Mouse (Mus musculus) lung, embryonic 16.5 days (tissue): ENCODE measurements around the gene Adcy9. TPM values are rescaled to one million over a fixed set of nuclear protein-coding genes. Genes with fewer than 3 reads are reported as not detected.

Experiments used
- ATAC-seq: fragments of 200-750 bp; cut with Nextera tagmentation; 2 replicates; pipeline ENCODE4 v1.8.0; 2017; ENCODE audit warnings: low read depth, mild to moderate bottlenecking, moderate library complexity
- H3K27ac ChIP-seq: fragments of 300-500 bp; sonication (generic); 2 replicates; pipeline ENCODE4 v1.5.1; 2014; ENCODE audit warnings: mild to moderate bottlenecking, control low read depth, low read length
- H3K27me3 ChIP-seq: fragments of 300-500 bp; sonication (generic); 2 replicates; pipeline ENCODE4 v1.6.1; 2014; ENCODE audit warnings: low read depth, low read length, mixed read lengths; ENCODE audit not compliant: control insufficient read depth, insufficient read depth
- H3K36me3 ChIP-seq: fragments of 300-500 bp; sonication (generic); 2 replicates; pipeline ENCODE4 v1.6.1; 2014; ENCODE audit warnings: low read length; ENCODE audit not compliant: control insufficient read depth, insufficient read depth
- H3K4me1 ChIP-seq: fragments of 300-500 bp; sonication (generic); replicated peaks from 2 replicates; pipeline ENCODE4 v1.6.1; 2014; ENCODE audit warnings: low read length, mixed read lengths; ENCODE audit not compliant: control insufficient read depth, insufficient read depth
- H3K4me2 ChIP-seq: fragments of 300-500 bp; sonication (generic); 2 replicates; pipeline ENCODE4 v1.6.1; 2014; ENCODE audit warnings: low read depth, low read length, control low read depth
- H3K4me3 ChIP-seq: fragments of 300-500 bp; sonication (generic); 2 replicates; pipeline ENCODE4 v1.5.1; 2014; ENCODE audit warnings: mild to moderate bottlenecking, low read length, control low read depth
- H3K9ac ChIP-seq: fragments of 300-500 bp; sonication (generic); 2 replicates; pipeline ENCODE4 v1.6.1; 2014; ENCODE audit warnings: low read length, control low read depth
- H3K9me3 ChIP-seq: fragments of 300-500 bp; sonication (generic); 2 replicates; pipeline ENCODE4 v1.6.1; 2016; ENCODE audit warnings: low read length; ENCODE audit not compliant: control insufficient read depth
- WGBS: fragments of 180-500 bp; shearing (Covaris S2); extraction: QIAGEN DNeasy Blood & Tissue Kit; methylation state at CpG from one replicate; pipeline ENCODE4 v1.1.7; 2014; 5-methylcytosine and 5-hydroxymethylcytosine counted together
- polyA plus RNA-seq: library from polyadenylated mRNA; unstranded; fragments of >200 nt; fragmentation: Nextera tagmentation; extraction: Ambion mirVana; gene quantifications from 2 replicates; pipeline ENCODE4 v1.2.1, GENCODE M21; 2015

The Adcy9 gene
- polyA plus RNA-seq, 1 experiment from 2014 or later, result 1.5 TPM

GRCm38 (mm10) chr16:4374780-4375380, 45.4 kb downstream of the Adcy9 start:
- Histone ChIP-seq H3K4me3 (no peak overlapping the region), H3K9ac (no peak overlapping the region), H3K4me1 (no peaks in the 10 kb centered on the region), H3K27ac (no peak overlapping the region), H3K36me3 (no peaks in the 10 kb centered on the region), H3K9me3 (no peaks in the 10 kb centered on the region), H3K27me3 (no peaks in the 10 kb centered on the region), H3K4me2 (no peak overlapping the region)
- no peak for ATAC-seq
- 55% methylated on average over 7 of the region's 7 CpGs for WGBS

GRCm38 (mm10) chr16:4374270-4374669, 46.0 kb downstream of the Adcy9 start:
- Histone ChIP-seq H3K27me3 (no peaks in the 10 kb centered on the region), H3K4me1 (no peaks in the 10 kb centered on the region), H3K27ac (no peak overlapping the region), H3K9me3 (no peaks in the 10 kb centered on the region), H3K36me3 (no peaks in the 10 kb centered on the region), H3K9ac (no peak overlapping the region), H3K4me2 (no peak overlapping the region), H3K4me3 (no peak overlapping the region)
- 71% methylated on average over 5 of the region's 5 CpGs for WGBS
- no peak for ATAC-seq

- no peak overlapping the region for H3K27ac ChIP-seq
- no peak overlapping the region for H3K4me3 ChIP-seq
- 55% methylated on average over 2 of the region's 2 CpGs for WGBS
- no peaks in the 10 kb centered on the region for H3K4me1 ChIP-seq
- H3K4me2 ChIP-seq, result no peak overlapping the region
- H3K9ac ChIP-seq, result no peak overlapping the region
- H3K36me3 ChIP-seq, result no peaks in the 10 kb centered on the region
- H3K27me3 ChIP-seq, result no peaks in the 10 kb centered on the region
- ATAC-seq, result no peak
- H3K9me3 ChIP-seq, result no peaks in the 10 kb centered on the region
Measured at GRCm38 (mm10) chr16:4371039-4371438, 49.3 kb downstream of the Adcy9 start.

- H3K36me3 ChIP-seq, result no peaks in the 10 kb centered on the region
- no peak overlapping the region for H3K27ac ChIP-seq
- H3K4me2 ChIP-seq, result no peak overlapping the region
- no peaks in the 10 kb centered on the region for H3K27me3 ChIP-seq
- no peak overlapping the region for H3K4me3 ChIP-seq
- no peak overlapping the region for H3K9ac ChIP-seq
- H3K4me1 ChIP-seq, result no peaks in the 10 kb centered on the region
- no peak for ATAC-seq
- no peaks in the 10 kb centered on the region for H3K9me3 ChIP-seq
- 72% methylated on average over 10 of the region's 10 CpGs for WGBS
Measured at GRCm38 (mm10) chr16:4370141-4370541, 50.2 kb downstream of the Adcy9 start.

GRCm38 (mm10) chr16:4367930-4368329, 52.4 kb downstream of the Adcy9 start:
- no peaks in the 10 kb centered on the region for H3K9me3 ChIP-seq
- no peak overlapping the region for H3K4me3 ChIP-seq
- no peaks in the 10 kb centered on the region for H3K27me3 ChIP-seq
- H3K27ac ChIP-seq, result no peak overlapping the region
- 40% methylated on average over 3 of the region's 3 CpGs for WGBS
- no peak overlapping the region for H3K4me2 ChIP-seq
- no peak overlapping the region for H3K9ac ChIP-seq
- H3K36me3 ChIP-seq, result no peaks in the 10 kb centered on the region
- H3K4me1 ChIP-seq, result no peaks in the 10 kb centered on the region
- ATAC-seq, result no peak

GRCm38 (mm10) chr16:4367291-4367690, 53.0 kb downstream of the Adcy9 start:
- H3K36me3 ChIP-seq, result no peaks in the 10 kb centered on the region
- H3K27me3 ChIP-seq, result no peaks in the 10 kb centered on the region
- no peak overlapping the region for H3K4me2 ChIP-seq
- 74% methylated on average over 1 of the region's 1 CpGs for WGBS
- H3K9me3 ChIP-seq, result no peaks in the 10 kb centered on the region
- no peaks in the 10 kb centered on the region for H3K4me1 ChIP-seq
- no peak for ATAC-seq
- H3K27ac ChIP-seq, result no peak overlapping the region
- no peak overlapping the region for H3K9ac ChIP-seq
- H3K4me3 ChIP-seq, result no peak overlapping the region

GRCm38 (mm10) chr16:4366671-4367070, 53.6 kb downstream of the Adcy9 start:
- H3K27ac ChIP-seq, result no peak overlapping the region
- ATAC-seq, result no peak
- no peak overlapping the region for H3K4me3 ChIP-seq
- no peaks in the 10 kb centered on the region for H3K27me3 ChIP-seq
- H3K9me3 ChIP-seq, result no peaks in the 10 kb centered on the region
- no peak overlapping the region for H3K9ac ChIP-seq
- WGBS, result 86% methylated on average over 3 of the region's 3 CpGs
- no peaks in the 10 kb centered on the region for H3K36me3 ChIP-seq
- no peak overlapping the region for H3K4me2 ChIP-seq
- H3K4me1 ChIP-seq, result no peaks in the 10 kb centered on the region

- Histone ChIP-seq H3K27me3 (no peaks in the 10 kb centered on the region), H3K9ac (no peak overlapping the region), H3K36me3 (no peaks in the 10 kb centered on the region), H3K4me2 (no peak overlapping the region), H3K4me3 (no peak overlapping the region), H3K27ac (no peak overlapping the region), H3K9me3 (no peaks in the 10 kb centered on the region), H3K4me1 (no peaks in the 10 kb centered on the region)
- no peak for ATAC-seq
- 75% methylated on average over 4 of the region's 4 CpGs for WGBS
Measured at GRCm38 (mm10) chr16:4363341-4364116, 56.8 kb downstream of the Adcy9 start.

GRCm38 (mm10) chr16:4355260-4356043, 64.8 kb downstream of the Adcy9 start:
- H3K4me2 ChIP-seq, result no peak overlapping the region
- no peaks in the 10 kb centered on the region for H3K27me3 ChIP-seq
- H3K9me3 ChIP-seq, result no peaks in the 10 kb centered on the region
- no peak overlapping the region for H3K27ac ChIP-seq
- WGBS, result 70% methylated on average over 4 of the region's 4 CpGs
- H3K4me3 ChIP-seq, result no peak overlapping the region
- no peaks in the 10 kb centered on the region for H3K36me3 ChIP-seq
- no peaks in the 10 kb centered on the region for H3K4me1 ChIP-seq
- no peak for ATAC-seq
- no peak overlapping the region for H3K9ac ChIP-seq
